Mouse (Mus musculus) heart, embryonic 14.5 days (tissue): ENCODE data around the gene Gcnt3. TPM values are rescaled to one million over a fixed set of nuclear protein-coding genes. Genes with fewer than 3 reads are reported as not detected.

Experiments
- ATAC-seq: fragments of 200-750 bp; cut with Nextera tagmentation; 2 replicates; pipeline ENCODE4 v1.8.0; 2017; ENCODE audit warnings: low read depth, moderate TSS enrichment; ENCODE audit not compliant: insufficient number of reproducible peaks, insufficient read depth, low FRiP score
- H3K27ac ChIP-seq, 2 experiments: fragments of 200-500 bp in 1 of 2; fragments of 300-500 bp in 1 of 2; sonication (generic) in 1 of 2; replicated peaks in 1 of 2; 2 replicates each; pipeline ENCODE4 v1.5.1; 2012 to 2014; ENCODE audit warnings: low read depth in 2 of 2, low read length in 2 of 2, control low read depth in 1 of 2, mild to moderate bottlenecking in 1 of 2, mixed read lengths in 1 of 2; ENCODE audit not compliant: control insufficient read depth in 1 of 2, insufficient read depth in 1 of 2
- H3K27me3 ChIP-seq: fragments of 300-500 bp; sonication (generic); 2 replicates; pipeline ENCODE4 v1.6.1; 2014; ENCODE audit warnings: mild to moderate bottlenecking, low read length, control low read depth; ENCODE audit not compliant: control insufficient read depth, insufficient read depth
- H3K36me3 ChIP-seq: fragments of 300-500 bp; sonication (generic); 2 replicates; pipeline ENCODE4 v1.6.1; 2014; ENCODE audit warnings: mild to moderate bottlenecking, control low read depth, low read length, mixed read lengths; ENCODE audit not compliant: control insufficient read depth, insufficient read depth
- H3K4me1 ChIP-seq, 2 experiments: fragments of 200-500 bp in 1 of 2; fragments of 300-500 bp in 1 of 2; sonication (generic) in 1 of 2; 2 replicates each; pipeline ENCODE4 v1.6.1; 2012 to 2014; ENCODE audit warnings: low read length in 2 of 2, control low read depth in 1 of 2, mixed read lengths in 1 of 2; ENCODE audit not compliant: control insufficient read depth in 2 of 2, insufficient read depth in 2 of 2
- H3K4me2 ChIP-seq: fragments of 300-500 bp; sonication (generic); 2 replicates; pipeline ENCODE4 v1.6.1; 2014; ENCODE audit warnings: mild to moderate bottlenecking, low read length
- H3K4me3 ChIP-seq, 2 experiments: fragments of 200-500 bp in 1 of 2; fragments of 300-500 bp in 1 of 2; sonication (generic) in 1 of 2; 2 replicates each; pipeline ENCODE4 v1.5.1; 2012 to 2014; ENCODE audit warnings: low read length in 2 of 2, mild to moderate bottlenecking in 2 of 2, control low read depth in 1 of 2, low read depth in 1 of 2, moderate library complexity in 1 of 2; ENCODE audit not compliant: control insufficient read depth in 1 of 2, insufficient read depth in 1 of 2
- H3K9ac ChIP-seq: fragments of 300-500 bp; sonication (generic); 2 replicates; pipeline ENCODE4 v1.6.1; 2014; ENCODE audit warnings: mild to moderate bottlenecking, low read length
- H3K9me3 ChIP-seq: fragments of 300-500 bp; sonication (generic); 2 replicates; pipeline ENCODE4 v1.6.1; 2016; ENCODE audit warnings: low read length, control low read depth; ENCODE audit not compliant: control insufficient read depth
- WGBS: fragments of 180-500 bp; shearing (Covaris S2); extraction: QIAGEN DNeasy Blood & Tissue Kit; methylation state at CpG from one replicate; pipeline ENCODE4 v1.1.7; 2014; 5-methylcytosine and 5-hydroxymethylcytosine counted together
- polyA plus RNA-seq: library from polyadenylated mRNA; unstranded; fragments of >200 nt; fragmentation: Nextera tagmentation; extraction: Ambion mirVana; gene quantifications from 2 replicates; pipeline ENCODE4 v1.2.1, GENCODE M21; 2014

The Gcnt3 gene
- polyA plus RNA-seq, 1 experiment from 2014 or later, result not detected

GRCm38 (mm10) chr9:70044865-70045264 is 7.0 kb upstream of the Gcnt3 start:
- ATAC-seq, result no peak
- Histone ChIP-seq H3K9ac (no peak overlapping the region), H3K9me3 (no peaks in the 10 kb centered on the region), H3K27ac (no peak overlapping the region), H3K4me2 (no peak overlapping the region), H3K27me3 (no peaks in the 10 kb centered on the region), H3K36me3 (no peaks in the 10 kb centered on the region), H3K4me3 (no peak overlapping the region), H3K4me1 (peaks cover 5 to 17% of the 10 kb centered on the region in 2 experiments)
- WGBS, result 61% methylated on average over 2 of the region's 2 CpGs

GRCm38 (mm10) chr9:70042935-70043334 is 5.0 kb upstream of the Gcnt3 start:
- WGBS, result 80% methylated on average over 1 of the region's 1 CpGs
- H3K9me3 ChIP-seq, result 0 out of 2 replicates have a peak, but pooled peaks cover 3% of the 10 kb centered on the region
- ATAC-seq, result no peak

GRCm38 (mm10) chr9:70042137-70042536 is 4.2 kb upstream of the Gcnt3 start:
- Histone ChIP-seq H3K27me3 (no peaks in the 10 kb centered on the region), H3K36me3 (no peaks in the 10 kb centered on the region), H3K27ac (no peak overlapping the region), H3K4me1 (peaks cover 2 to 4% of the 10 kb centered on the region in 2 experiments; a peak in 2 of 4 replicates), H3K9ac (no peak overlapping the region), H3K4me3 (no peak overlapping the region), H3K4me2 (no peak overlapping the region), H3K9me3 (0 out of 2 replicates have a peak, but pooled peaks cover 3% of the 10 kb centered on the region)
- WGBS, result 92% methylated on average over 4 of the region's 4 CpGs
- ATAC-seq, result no peak

More at GRCm38 (mm10) chr9:70042935-70043334, 5.0 kb upstream of the Gcnt3 start:
- no peak overlapping the region for H3K27ac ChIP-seq
- H3K9ac ChIP-seq, result no peak overlapping the region
- H3K27me3 ChIP-seq, result no peaks in the 10 kb centered on the region
- peaks cover 2 to 4% of the 10 kb centered on the region in 2 experiments; a peak in 2 of 4 replicates for H3K4me1 ChIP-seq
- no peaks in the 10 kb centered on the region for H3K36me3 ChIP-seq
- no peak overlapping the region for H3K4me3 ChIP-seq
- no peak overlapping the region for H3K4me2 ChIP-seq

- Histone ChIP-seq H3K27ac (no peak overlapping the region), H3K9me3 (0 out of 2 replicates have a peak, but pooled peaks cover 3% of the 10 kb centered on the region), H3K9ac (no peak overlapping the region), H3K4me2 (no peak overlapping the region), H3K4me3 (no peak overlapping the region), H3K4me1 (no peaks in the 10 kb centered on the region), H3K27me3 (no peaks in the 10 kb centered on the region), H3K36me3 (no peaks in the 10 kb centered on the region)
- no peak for ATAC-seq
- WGBS, result 64% methylated on average over 11 of the region's 11 CpGs
These were observed 2.7 kb upstream of the Gcnt3 start for GRCm38 (mm10) chr9:70040570-70040969.

GRCm38 (mm10) chr9:70039597-70040385 is 1.9 kb upstream of the Gcnt3 start:
- Histone ChIP-seq H3K36me3 (no peaks in the 10 kb centered on the region), H3K27me3 (no peaks in the 10 kb centered on the region), H3K9me3 (0 out of 2 replicates have a peak, but pooled peaks cover 3% of the 10 kb centered on the region), H3K27ac (no peak overlapping the region), H3K9ac (no peak overlapping the region), H3K4me1 (no peaks in the 10 kb centered on the region), H3K4me2 (no peak overlapping the region), H3K4me3 (no peak overlapping the region)
- WGBS, result 79% methylated on average over 6 of the region's 6 CpGs
- ATAC-seq, result no peak

GRCm38 (mm10) chr9:70036646-70037045 is 1.2 kb downstream of the Gcnt3 start:
- Histone ChIP-seq H3K27ac (no peak overlapping the region), H3K27me3 (no peaks in the 10 kb centered on the region), H3K9ac (no peak overlapping the region), H3K36me3 (no peaks in the 10 kb centered on the region), H3K4me2 (no peak overlapping the region), H3K4me1 (no peaks in the 10 kb centered on the region), H3K9me3 (0 out of 2 replicates have a peak, but pooled peaks cover 3% of the 10 kb centered on the region), H3K4me3 (no peak overlapping the region)
- 64% methylated on average over 4 of the region's 4 CpGs for WGBS
- no peak for ATAC-seq

GRCm38 (mm10) chr9:70034702-70035101 is 3.2 kb downstream of the Gcnt3 start:
- no peaks in the 10 kb centered on the region for H3K27me3 ChIP-seq
- no peak overlapping the region for H3K4me2 ChIP-seq
- H3K4me1 ChIP-seq, result no peaks in the 10 kb centered on the region
- H3K9me3 ChIP-seq, result 0 out of 2 replicates have a peak, but pooled peaks cover 3% of the 10 kb centered on the region
- H3K9ac ChIP-seq, result no peak overlapping the region
- no peak overlapping the region for H3K4me3 ChIP-seq
- ATAC-seq, result no peak
- no peaks in the 10 kb centered on the region for H3K36me3 ChIP-seq
- 83% methylated on average over 7 of the region's 7 CpGs for WGBS
- no peak overlapping the region for H3K27ac ChIP-seq
